Mouse (Mus musculus) NIH3T3 (cell line): Measurements from ENCODE around the gene Gabra5.

Experiments used
- DNase-seq: peaks from one replicate; pipeline ENCODE4 v3.0.0-alpha.2; 2012; ENCODE audit warnings: low read depth

Gabra5 gene

DNA sequence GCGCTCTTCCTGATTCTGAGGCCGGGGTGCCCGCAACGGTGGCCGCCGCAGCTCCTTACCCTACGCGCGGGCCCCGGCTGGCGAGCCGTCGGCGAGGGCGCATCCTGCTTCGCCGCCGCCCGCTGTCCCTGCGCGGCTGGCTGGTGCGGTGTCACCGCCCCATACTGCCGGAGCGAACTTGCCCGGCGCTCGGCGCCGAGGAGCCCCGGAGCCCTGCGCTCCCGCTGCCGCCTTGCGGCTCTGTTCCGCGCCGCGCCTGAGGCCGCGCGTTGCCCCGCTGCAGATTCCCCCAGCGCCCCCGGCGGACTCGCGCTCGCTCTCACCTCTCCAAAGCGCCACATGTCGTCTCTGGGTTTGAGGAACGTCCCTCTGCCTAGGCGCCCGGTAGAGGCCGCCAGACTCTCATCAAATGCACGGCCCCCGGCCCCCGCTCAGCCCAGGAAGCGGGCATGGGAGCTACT lies at the start of gene Gabra5:
Gene Gabra5, minus strand, starts transcription at position 379 of the 461 bp plus-strand sequence.
- no peak for DNase-seq

DNA sequence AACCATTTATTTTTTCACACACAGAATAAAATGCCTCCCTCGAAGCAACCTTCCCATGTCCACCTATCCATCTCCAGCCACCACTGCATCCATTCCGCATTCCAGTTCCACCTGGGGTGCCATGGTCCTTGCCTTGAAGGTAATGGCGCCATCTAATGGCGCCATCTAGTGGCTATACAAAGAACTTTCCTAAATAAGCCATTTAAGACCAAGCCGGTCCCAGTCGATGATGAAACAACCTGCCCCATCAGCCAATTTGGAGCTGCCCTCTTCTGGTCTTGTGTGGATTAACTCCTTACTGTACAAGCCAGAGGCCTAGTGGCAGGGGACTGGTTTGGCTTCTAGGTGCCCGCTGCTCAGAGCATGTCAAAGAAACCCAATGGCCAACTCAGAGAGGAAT lies 28.7 kb upstream of the Gabra5 start:
- DNase-seq: peak; percentile 63

DNA sequence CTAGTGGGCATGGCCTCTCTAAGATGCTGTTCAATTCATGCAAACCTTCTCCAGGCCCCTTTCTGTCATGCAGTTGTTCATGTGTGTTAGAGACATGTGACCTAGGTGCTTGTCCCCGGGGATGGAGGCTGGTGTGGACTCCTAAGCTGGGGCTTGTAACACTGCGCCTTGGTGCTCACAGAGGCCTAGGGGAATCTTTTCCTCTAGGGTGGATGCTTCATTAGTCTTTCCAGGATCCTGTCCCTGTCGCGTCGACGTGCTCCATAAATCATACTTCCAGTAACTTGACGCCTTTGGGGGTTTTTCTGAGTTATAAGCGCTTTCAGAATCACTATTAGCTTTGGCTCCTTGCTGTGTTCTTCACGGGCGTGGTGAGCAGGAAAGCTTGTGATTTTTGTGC lies 22.8 kb upstream of the Gabra5 start:
- DNase-seq: no peak

DNA sequence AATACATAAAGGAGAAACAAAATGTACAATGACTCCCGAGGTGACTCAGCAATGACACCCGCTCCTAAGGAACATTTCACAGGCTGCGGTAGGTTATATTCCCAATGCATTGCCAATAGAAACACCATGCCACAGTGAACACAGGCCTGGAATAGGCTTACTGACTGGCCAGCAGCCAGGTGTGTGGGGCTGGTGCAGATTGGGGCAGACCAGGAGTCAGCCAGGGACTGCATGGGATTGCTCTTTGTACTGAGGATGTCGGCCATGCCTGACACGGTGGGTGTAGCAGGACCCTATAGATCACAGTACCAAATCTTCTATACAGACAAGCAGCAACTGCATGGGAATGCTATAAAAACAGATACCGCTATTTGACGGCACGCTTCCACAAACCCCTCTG lies 20.1 kb upstream of the Gabra5 start:
- peak; percentile 20 for DNase-seq

DNA sequence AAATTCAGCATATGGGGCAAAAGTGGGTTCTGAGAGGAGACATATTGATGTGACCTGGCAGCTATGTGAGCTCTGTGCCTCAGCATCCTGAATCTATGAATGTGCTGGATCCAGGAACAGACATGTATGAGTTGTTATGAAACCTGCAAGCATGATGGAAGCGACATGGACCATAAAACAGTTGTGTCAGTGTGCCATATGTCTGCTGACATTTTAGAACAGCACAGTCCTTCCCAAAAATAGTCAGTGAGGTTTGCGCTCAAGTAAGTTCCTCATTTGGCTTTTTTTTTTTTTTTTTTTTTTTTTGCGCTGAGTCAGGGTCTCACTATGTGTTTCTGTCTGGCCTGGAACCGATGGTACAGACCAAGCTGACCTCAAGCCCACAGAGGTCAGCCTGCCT lies 19.6 kb upstream of the Gabra5 start:
- no peak for DNase-seq

DNA sequence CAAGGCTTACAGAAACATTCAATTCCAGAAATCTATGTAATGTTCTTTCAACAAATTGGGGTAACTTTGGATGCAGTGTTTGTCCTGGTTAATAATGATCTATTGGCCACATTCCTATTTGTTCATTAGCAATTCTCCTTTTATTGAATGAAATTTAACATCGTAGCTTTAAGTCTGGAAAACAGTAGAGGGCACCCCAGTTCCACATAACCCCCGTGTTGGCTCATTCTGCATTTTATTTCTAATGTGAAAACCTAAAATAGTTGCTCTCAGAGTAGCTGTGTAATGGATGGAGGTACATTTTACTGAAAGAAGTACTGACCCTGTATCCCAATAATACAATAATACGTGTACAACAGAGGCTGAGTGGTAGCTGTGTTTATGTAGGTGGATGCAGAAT lies 3.1 kb upstream of the Gabra5 start:
- DNase-seq: peak; percentile 43

DNA sequence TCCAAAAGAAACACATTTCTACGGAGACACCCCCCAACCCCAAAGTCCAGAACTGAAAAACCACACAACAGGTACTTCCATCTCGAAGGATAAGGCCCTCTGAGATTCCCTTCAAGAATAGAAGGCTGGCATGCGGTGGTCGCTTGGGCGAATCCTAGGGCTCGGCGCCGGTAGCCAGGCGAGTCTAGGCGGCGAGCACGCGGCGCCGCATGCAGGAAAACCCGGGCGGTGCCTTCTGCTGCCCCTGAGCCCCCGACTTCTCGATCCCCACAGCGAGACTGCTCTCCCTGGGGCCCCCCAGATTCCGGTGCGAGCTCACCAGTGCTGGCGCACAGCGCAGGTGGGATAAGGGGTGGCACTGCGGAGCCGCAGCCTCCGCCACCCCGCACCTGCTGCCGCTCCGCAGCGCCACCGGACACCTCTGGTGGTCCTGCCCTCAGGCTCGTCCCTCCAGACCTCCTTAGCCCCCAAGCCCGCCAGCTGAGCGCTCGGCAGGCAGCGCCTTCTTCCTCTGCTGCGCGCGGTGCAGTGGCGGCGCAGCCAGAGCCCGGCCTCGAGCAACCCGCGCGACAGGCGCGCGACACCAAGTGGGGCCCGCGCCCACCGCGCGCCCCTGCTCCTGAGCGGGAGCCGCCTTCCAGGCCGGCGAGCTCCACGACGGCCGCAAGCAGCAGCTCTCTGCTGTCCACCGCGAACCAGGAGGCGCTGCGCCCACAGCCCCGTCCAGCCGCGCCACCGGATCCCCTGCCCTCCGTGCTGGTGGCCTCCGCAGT lies 813 bp downstream of the Gabra5 start:
- DNase-seq: no peak

DNA sequence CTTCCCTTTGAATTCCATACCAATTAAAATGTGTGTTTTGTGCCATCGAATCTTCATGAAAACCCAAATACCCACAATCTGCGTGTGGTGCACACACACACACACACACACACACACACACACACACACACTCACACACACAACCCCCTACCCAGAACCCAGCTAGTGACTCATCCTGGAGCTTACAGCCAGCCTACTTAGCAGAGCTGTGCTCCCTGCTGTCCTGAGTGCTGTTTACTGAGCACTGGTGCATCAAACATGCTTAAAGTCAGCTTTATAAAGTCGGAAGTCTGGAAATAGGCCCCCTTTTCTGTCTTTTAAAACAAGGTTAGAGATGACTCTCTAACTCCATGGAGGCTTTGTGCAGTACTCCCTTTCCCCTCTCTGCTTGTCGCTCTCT lies 7.0 kb downstream of the Gabra5 start:
- DNase-seq: no peak

DNA sequence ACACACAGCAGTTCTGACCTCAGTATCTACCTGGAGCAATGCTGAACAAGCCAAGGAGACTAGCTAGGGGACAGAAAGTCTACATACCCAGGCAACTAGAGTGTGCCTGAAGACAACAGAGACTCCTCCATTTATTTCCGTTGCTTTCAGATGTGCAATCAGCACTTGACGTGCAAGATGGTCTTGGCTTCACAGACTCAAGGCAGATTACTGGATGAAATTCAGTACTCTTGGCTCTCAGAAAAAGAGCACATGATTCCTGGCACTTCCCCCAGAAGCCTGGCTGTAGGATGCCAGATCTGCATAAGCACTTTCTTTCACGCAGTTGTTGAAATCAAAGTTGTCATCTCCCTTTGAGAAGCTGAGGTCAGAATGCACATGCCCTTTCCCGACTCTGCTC lies 18.1 kb downstream of the Gabra5 start:
- DNase-seq: peak; percentile 20

DNA sequence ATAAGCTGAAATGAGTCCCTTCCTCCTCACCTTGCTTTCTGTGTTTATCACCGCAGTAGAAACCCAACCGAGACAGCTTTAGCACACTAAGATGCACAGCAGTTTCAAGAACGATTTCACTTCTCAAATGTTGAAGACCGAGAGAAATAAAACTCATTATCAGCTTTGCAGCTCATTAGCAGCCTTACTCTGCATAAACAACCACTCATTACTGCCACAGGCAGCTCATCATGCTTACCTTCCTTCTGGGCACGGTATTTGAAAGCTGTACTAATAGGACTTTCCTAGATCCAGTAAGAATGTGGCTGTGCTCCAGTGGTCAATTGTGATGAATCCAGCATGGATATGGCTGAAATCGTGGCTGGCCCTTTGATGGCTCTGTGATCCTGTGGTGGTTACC lies 23.0 kb downstream of the Gabra5 start:
- no peak for DNase-seq

DNA sequence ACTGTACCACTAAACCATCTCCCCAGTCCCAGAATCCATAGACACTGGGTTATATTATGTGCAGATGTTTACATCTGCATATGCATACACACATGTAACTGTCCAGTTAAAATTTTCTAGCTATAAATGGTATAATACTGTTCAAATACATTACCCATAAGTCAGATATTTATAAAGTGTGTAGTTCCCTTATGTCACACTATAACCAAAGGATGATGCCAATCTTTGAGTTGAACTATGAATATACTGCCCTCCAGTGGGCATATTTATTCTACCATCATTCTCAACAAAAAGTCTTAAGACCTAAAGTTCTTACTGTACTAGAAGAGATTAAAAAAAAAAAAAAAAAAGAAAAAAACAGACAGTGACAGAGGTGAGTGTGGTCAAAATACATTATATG lies 27.0 kb downstream of the Gabra5 start:
- DNase-seq: peak; percentile 54

DNA sequence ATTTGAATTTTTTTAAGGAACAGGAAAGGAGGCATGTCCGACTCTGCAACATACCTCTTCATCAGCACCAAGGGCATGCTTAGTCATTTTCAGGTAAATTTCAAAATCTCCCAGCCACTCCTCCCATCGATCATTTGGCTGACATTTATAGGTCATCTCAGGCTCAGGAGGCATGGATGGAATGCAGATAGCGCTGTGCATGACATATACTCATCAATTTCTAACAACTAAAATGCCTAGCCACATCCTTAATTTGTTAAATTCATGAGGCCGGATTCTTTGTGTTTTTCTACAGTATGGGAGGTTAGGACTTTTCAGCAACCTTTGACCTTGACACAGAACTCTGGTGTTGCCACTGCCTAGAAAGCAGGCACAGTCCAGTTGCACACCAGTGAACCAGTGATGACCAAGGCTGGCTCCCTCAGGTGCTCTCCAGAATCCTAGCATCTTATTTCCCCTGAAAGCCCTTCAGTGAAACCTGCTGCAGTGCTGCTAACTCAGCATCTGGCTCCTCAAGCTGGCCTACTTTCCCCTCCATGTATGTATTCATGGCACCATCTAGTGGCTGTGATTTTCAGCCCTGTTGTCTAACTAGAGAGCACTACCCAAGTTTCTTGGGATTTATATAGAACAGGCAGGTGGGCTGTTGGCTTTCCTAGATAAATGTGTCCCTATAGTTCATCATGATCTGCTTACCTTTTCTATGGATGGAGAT lies 35.9 kb downstream of the Gabra5 start:
- DNase-seq: peak; percentile 58

DNA sequence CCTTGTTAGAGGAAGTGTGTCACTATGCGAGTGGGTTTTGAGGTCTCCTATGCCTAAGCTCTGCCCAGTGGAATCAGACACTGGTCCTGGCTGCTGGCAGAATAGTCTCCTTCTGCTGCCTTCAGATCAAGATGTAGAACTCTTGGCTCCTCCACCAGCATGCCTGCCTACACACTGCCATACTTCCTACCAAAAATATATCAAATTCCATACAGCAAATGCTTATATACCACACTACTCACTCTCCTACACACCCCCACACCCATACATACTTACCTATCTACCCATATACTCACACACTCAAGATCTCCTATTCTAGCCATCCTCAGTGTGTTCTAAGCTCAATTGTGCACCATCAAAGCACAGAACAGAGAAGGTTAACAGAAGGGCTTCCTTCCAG lies 38.5 kb downstream of the Gabra5 start:
- no peak for DNase-seq

DNA sequence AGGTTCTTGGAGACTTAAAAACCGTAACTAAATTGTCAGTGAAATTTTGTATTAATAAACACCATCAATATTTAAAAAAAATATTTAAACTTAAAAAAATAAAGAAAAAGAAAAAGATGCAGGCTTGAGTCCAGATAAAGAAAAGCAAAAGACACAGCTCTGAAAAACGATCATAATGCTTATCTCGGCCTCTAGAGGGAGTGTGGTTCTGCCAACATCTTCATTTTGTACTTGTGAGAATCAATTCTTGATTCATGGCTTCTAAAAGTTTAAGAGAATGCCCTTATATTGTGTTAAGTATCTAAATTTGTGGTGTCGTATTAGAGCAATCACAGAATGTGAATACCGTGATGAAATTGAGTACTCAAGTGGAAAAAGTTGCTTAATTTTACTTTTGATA lies 49.5 kb downstream of the Gabra5 start:
- peak; percentile 9 for DNase-seq

DNA sequence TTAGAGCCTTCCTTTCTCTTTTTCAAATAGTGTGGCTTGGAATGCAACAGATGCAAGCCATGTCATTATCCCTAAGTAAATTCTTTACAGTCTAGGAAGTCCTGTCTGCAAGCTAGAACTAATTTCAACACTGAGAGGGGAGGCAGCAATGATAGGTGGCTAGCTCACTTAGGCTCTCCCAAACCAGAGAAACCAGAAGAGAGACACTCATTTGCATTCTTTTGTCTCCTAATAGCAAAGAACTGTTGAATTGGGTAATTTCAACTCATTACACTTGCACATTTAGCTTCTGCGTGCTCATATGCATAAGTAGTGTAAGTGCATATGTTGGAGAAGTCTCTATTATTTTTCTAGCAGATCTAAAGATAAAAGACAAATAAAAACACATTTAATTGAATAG lies 61.6 kb downstream of the Gabra5 start:
- no peak for DNase-seq

DNA sequence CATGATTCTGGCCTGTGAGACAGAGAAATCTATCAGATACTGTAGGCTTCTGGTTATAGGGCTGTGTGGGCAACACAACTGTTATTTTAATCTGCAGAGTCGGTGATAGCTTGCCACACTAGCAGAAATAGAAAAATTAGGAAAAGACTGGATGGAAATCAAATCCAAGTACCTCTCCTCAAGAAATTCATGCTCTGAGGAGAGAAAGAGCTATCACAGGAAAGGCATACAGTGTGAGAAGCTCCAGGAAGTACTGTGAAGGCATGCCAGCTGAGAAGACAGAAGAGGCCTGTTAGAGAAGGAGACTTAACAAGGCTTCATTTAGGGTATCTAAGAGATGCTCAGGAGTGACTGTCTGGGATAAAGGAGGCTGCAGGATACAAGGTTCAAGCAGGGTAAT lies 87.2 kb downstream of the Gabra5 start:
- no peak for DNase-seq

DNA sequence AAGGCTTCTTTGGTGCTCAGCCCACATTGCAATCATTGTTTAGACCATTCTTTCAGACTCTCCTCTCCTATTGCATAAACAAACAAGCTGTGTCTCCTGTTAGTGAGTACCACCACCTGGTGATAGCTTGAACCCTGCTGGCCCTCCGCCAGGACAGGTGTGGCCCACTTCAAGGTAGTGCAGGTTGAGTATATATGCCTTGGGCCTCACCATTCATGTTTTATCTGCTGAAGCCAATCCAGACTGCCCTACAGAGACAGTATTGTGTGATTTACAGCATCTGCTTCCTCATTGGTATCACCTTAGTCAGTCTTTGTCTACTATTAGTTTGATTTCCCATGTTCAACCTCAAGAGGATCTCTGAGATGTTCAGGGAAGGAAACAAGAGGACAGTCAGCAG lies 88.8 kb downstream of the Gabra5 start:
- no peak for DNase-seq

DNA sequence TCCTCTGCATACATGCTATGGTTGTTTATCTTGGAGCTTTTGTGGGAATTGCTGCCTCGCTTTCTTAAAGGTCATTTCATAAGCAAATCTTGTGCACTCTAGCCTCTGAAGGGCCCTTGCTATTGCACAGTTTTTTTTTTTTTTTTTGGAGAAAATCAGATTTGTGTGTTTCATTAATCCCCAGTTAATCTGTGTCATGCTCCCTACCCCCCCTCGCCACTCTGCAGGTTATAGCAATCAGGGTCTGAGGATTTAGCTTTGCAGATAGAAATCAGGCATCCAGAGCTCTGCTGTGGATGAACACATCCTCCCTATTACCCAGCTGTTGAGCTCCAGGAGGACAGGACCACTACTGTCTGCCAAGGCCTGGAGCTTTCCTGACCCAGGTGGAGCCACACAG lies 90.5 kb downstream of the Gabra5 start, which contains the start of gene Gabrb3:
Gene Gabrb3, plus strand, starts transcription at position 301 of the 400 bp plus-strand sequence.
- no peak for DNase-seq

DNA sequence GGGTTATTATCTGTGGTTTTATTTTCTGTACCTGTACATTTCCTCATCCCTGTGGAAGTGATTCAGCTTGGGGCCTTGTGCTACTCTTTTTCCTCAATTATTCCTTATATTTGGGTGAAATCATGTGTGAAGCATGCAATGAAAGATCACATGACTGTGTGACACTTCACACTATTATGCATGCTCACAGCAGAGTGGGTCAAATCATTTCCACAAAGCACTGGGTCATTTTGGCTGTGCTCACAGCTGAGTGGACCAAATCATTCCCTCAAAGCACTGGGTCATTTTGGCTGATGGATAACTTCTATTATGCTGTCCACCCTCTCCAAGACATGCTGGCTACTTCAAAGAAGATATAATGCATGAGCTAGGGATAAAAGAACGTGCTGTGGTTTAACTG lies 97.0 kb downstream of the Gabra5 start:
- DNase-seq: no peak

DNA sequence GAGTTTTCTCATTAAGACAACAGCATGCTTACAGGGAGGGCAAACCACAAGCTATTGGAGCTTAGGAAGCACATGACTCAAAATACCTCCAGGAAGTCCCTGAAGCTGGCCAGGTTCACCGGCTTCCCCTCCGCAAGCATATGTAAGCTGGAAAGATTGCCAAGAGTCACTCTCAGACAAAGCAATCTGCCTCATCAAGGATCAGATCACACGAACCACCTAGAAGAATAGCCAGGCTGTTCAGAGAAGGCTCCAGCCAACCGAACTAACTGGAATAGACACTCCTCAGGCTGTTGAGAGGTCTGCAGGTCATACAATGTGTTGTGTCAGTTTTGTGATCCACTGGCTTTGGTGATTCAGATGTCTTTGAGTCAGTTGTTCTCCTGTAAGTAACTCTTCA lies 98.7 kb downstream of the Gabra5 start:
- no peak for DNase-seq

DNA sequence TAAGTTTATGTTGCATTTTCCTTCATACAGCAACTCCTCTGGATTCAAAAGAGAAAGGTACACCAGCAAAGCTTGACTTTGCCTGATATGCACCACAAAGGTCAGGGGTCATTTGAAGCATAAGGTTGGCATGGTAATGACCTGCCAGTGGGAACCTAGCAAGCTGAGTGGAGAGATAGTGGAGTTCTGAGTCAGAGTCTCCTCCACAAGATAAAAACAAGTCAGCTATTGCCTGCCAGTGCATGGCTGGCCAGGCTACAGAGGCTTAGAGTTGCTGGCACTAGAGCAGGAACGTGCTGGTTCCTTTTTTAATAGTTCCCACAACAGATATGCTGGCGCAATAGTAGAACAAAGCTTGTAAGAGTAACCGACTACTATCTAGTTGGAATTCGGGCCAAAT lies 116.3 kb downstream of the Gabra5 start:
- DNase-seq: no peak

DNA sequence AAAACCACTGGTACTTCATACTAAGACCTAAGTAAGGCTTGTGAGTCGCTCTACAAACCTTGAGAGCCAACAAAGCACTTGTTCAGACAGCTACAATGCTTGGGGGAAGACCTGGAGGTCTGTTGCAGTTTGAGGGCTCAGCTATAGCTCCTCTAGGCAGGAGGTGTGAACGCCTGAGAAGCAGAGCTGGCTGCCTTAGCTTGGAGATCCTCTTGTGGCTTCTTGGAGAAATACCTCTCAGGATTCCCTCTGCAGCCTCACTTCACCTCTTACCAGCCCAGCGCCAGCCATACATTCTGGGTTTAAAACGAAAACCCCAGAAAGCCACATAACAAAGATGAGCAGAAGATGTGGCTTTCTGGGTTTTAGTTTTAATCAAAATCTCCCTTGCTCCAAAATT lies 119.8 kb downstream of the Gabra5 start:
- no peak for DNase-seq

DNA sequence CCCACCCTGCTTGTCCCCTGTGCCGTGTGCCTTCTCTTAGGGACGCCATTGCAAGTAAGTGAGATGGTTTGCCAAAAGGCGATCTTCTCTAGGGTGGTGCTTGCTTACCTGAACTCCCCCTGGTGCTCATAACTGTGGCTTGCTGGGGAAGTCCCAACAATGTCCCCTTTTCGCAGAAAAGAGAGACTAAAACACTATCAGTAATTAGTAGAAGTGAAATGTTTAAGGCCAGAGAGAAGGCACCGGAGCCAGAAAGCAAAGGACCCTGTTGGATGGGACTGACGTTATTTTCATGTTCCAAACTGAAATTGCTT lies 122.6 kb downstream of the Gabra5 start:
- DNase-seq: no peak
